Mouse (Mus musculus) forebrain, embryonic 16.5 days (tissue): ENCODE data around the gene Gprin1. TPM values are rescaled to one million over a fixed set of nuclear protein-coding genes. Genes with fewer than 3 reads are reported as not detected.

Experiments
- ATAC-seq: fragments of 200-750 bp; cut with Nextera tagmentation; 2 replicates; pipeline ENCODE4 v1.8.0; 2017; ENCODE audit warnings: mild to moderate bottlenecking, moderate library complexity
- H3K27ac ChIP-seq: fragments of 300-500 bp; sonication (generic); 2 replicates; pipeline ENCODE4 v1.5.1; 2014; ENCODE audit warnings: low read length, control low read depth
- H3K27me3 ChIP-seq: fragments of 300-500 bp; sonication (generic); replicated peaks from 2 replicates; pipeline ENCODE4 v1.6.1; 2014; ENCODE audit warnings: low read length; ENCODE audit not compliant: control insufficient read depth, insufficient read depth
- H3K36me3 ChIP-seq: fragments of 300-500 bp; sonication (generic); 2 replicates; pipeline ENCODE4 v1.6.1; 2014; ENCODE audit not compliant: control insufficient read depth, insufficient read depth
- H3K4me1 ChIP-seq: fragments of 300-500 bp; sonication (generic); replicated peaks from 2 replicates; pipeline ENCODE4 v1.6.1; 2014; ENCODE audit warnings: low read length; ENCODE audit not compliant: control insufficient read depth, insufficient read depth
- H3K4me2 ChIP-seq: fragments of 300-500 bp; sonication (generic); 2 replicates; pipeline ENCODE4 v1.6.1; 2014; ENCODE audit warnings: mild to moderate bottlenecking, low read length, control low read depth
- H3K4me3 ChIP-seq: fragments of 300-500 bp; sonication (generic); replicated peaks from 2 replicates; pipeline ENCODE4 v1.5.1; 2014; ENCODE audit warnings: mild to moderate bottlenecking, low read length, control low read depth
- H3K9ac ChIP-seq: fragments of 300-500 bp; sonication (generic); replicated peaks from 2 replicates; pipeline ENCODE4 v1.6.1; 2014; ENCODE audit warnings: low read depth, low read length, control low read depth
- H3K9me3 ChIP-seq: fragments of 300-500 bp; sonication (generic); 2 replicates; pipeline ENCODE4 v1.6.1; 2016; ENCODE audit warnings: low read length; ENCODE audit not compliant: control insufficient read depth
- WGBS: fragments of 180-500 bp; shearing (Covaris S2); extraction: QIAGEN DNeasy Blood & Tissue Kit; methylation state at CpG from one replicate; pipeline ENCODE4 v1.1.7; 2014; 5-methylcytosine and 5-hydroxymethylcytosine counted together
- polyA plus RNA-seq: library from polyadenylated mRNA; unstranded; fragments of >200 nt; fragmentation: Nextera tagmentation; extraction: Ambion mirVana; gene quantifications from 2 replicates; pipeline ENCODE4 v1.2.1, GENCODE M21; 2015

Gprin1 gene
- polyA plus RNA-seq = 6.2 and 7.1 TPM in 2 replicates

DNA sequence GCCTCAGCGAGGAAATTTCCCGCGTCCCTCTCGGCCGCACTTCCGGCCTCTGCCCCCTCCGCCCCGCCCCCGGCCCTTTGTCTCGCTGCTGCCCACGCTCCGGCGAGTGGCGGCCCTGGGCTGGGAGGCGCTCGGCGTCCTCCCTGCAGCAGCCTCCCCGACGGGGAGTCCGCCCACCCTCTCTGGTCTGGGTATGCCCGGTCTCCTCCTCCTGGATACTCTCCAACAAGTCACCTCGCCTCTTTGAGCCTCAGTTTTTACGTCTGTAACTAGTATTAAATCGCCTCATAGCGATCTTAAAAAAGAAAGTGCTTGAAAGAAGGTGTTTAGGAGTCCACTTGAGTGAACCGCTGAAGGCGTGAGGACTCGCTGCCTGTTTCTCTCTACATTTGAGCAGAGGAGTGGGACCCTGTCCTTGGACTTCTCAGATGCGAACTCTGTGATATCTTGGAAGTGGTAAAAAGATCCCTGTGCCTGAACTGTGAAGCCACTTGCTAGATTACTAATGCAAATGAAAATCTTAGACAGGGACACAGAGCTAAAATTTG, at the start of gene Gprin1:
Gene Gprin1 (minus strand): TSS at position 11 of the 548 bp plus-strand sequence.
- Histone ChIP-seq H3K4me1 (peaks cover 63% of the 10 kb centered on the region), H3K27me3 (no peaks in the 10 kb centered on the region), H3K9me3 (no peaks in the 10 kb centered on the region), H3K36me3 (peaks cover 1% of the 10 kb centered on the region; the same call in 1 of the 2 replicates), H3K4me2 (peak within 1 kb of the TSS; percentile 83), H3K9ac (peak within 1 kb of the TSS; percentile 83), H3K4me3 (peak within 1 kb of the TSS; percentile 72), H3K27ac (peak within 1 kb of the TSS; percentile 89)
- peak; percentile 57 for ATAC-seq
- 1% methylated on average over 29 of the region's 29 CpGs for WGBS

- H3K27me3 ChIP-seq = no peaks in the 10 kb centered on the region
These were observed 49.1 kb upstream of the Gprin1 start for GRCm38 (mm10) chr13:54798740-54799139.

GRCm38 (mm10) chr13:54797861-54798643, 48.4 kb upstream of the Gprin1 start:
- Histone ChIP-seq H3K4me2 (no peak overlapping the region), H3K4me1 (peaks cover 2% of the 10 kb centered on the region; the same call in 1 of the 2 replicates), H3K9ac (no peak overlapping the region), H3K4me3 (no peak overlapping the region), H3K27me3 (no peaks in the 10 kb centered on the region), H3K36me3 (no peaks in the 10 kb centered on the region), H3K27ac (no peak overlapping the region), H3K9me3 (no peaks in the 10 kb centered on the region)
- ATAC-seq = no peak
- WGBS = 80% methylated on average over 16 of the region's 16 CpGs

More at GRCm38 (mm10) chr13:54798740-54799139, 49.1 kb upstream of the Gprin1 start:
- no peak overlapping the region for H3K9ac ChIP-seq
- peaks cover 2% of the 10 kb centered on the region; the same call in 1 of the 2 replicates for H3K4me1 ChIP-seq
- no peak overlapping the region for H3K27ac ChIP-seq
- no peak overlapping the region for H3K4me2 ChIP-seq
- no peak overlapping the region for H3K4me3 ChIP-seq
- WGBS = 73% methylated on average over 10 of the region's 10 CpGs
- no peak for ATAC-seq
- H3K36me3 ChIP-seq = no peaks in the 10 kb centered on the region
- no peaks in the 10 kb centered on the region for H3K9me3 ChIP-seq

GRCm38 (mm10) chr13:54797356-54797755, 47.7 kb upstream of the Gprin1 start:
- no peak overlapping the region for H3K4me3 ChIP-seq
- H3K36me3 ChIP-seq = no peaks in the 10 kb centered on the region
- H3K27ac ChIP-seq = no peak overlapping the region
- no peak overlapping the region for H3K4me2 ChIP-seq
- 0 out of 2 replicates have a peak, but pooled peaks cover under 1% of the 10 kb centered on the region for H3K27me3 ChIP-seq
- H3K9ac ChIP-seq = no peak overlapping the region
- peaks cover 2% of the 10 kb centered on the region; the same call in 1 of the 2 replicates for H3K4me1 ChIP-seq
- WGBS = 40% methylated on average over 4 of the region's 4 CpGs
- ATAC-seq = no peak
- H3K9me3 ChIP-seq = no peaks in the 10 kb centered on the region

- peaks cover 8% of the 10 kb centered on the region; the same call in 1 of the 2 replicates for H3K27me3 ChIP-seq
- H3K4me2 ChIP-seq = no peak overlapping the region
- no peak overlapping the region for H3K9ac ChIP-seq
- no peak overlapping the region for H3K27ac ChIP-seq
- no peaks in the 10 kb centered on the region for H3K36me3 ChIP-seq
- WGBS = 44% methylated on average over 5 of the region's 5 CpGs
- no peak for ATAC-seq
- no peak overlapping the region for H3K4me3 ChIP-seq
- H3K4me1 ChIP-seq = peaks cover 7% of the 10 kb centered on the region; the same call in 1 of the 2 replicates
- H3K9me3 ChIP-seq = no peaks in the 10 kb centered on the region
These were observed 45.2 kb upstream of the Gprin1 start for GRCm38 (mm10) chr13:54794843-54795242.

DNA sequence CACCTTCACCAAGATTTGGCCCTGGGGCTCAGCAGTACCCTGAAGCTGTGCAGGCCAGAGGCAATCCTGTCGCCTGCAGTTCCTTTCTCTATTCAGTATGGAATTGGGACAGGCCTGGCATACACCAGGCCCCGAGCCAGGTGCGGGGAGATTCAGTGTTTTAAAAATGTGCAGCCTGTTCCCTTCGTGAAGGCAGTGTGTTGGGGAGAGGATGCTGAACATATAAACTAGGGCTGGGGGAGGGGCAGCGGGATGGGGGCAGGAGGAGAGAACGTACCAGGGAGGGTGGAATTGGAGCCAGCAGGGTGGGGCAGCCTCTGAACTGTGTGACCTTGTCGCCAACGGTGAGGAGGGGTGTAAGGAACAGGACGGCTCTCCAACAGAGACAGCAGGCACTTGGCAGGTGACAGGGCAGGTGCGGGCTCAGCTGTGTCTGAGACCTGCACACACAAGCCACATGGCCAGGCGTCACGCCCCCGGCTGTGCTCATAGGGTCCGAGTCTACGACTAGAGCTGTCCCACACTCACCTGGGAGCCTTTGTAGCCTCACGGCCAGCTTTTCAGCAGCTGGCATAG, 44.4 kb upstream of the Gprin1 start:
- Histone ChIP-seq H3K27ac (no peak overlapping the region), H3K4me3 (no peak overlapping the region), H3K4me2 (no peak overlapping the region), H3K4me1 (peaks cover 11% of the 10 kb centered on the region; the same call in 1 of the 2 replicates), H3K36me3 (no peaks in the 10 kb centered on the region), H3K9ac (no peak overlapping the region), H3K27me3 (peaks cover 8% of the 10 kb centered on the region; the same call in 1 of the 2 replicates), H3K9me3 (no peaks in the 10 kb centered on the region)
- no peak for ATAC-seq
- WGBS = 74% methylated on average over 16 of the region's 16 CpGs

DNA sequence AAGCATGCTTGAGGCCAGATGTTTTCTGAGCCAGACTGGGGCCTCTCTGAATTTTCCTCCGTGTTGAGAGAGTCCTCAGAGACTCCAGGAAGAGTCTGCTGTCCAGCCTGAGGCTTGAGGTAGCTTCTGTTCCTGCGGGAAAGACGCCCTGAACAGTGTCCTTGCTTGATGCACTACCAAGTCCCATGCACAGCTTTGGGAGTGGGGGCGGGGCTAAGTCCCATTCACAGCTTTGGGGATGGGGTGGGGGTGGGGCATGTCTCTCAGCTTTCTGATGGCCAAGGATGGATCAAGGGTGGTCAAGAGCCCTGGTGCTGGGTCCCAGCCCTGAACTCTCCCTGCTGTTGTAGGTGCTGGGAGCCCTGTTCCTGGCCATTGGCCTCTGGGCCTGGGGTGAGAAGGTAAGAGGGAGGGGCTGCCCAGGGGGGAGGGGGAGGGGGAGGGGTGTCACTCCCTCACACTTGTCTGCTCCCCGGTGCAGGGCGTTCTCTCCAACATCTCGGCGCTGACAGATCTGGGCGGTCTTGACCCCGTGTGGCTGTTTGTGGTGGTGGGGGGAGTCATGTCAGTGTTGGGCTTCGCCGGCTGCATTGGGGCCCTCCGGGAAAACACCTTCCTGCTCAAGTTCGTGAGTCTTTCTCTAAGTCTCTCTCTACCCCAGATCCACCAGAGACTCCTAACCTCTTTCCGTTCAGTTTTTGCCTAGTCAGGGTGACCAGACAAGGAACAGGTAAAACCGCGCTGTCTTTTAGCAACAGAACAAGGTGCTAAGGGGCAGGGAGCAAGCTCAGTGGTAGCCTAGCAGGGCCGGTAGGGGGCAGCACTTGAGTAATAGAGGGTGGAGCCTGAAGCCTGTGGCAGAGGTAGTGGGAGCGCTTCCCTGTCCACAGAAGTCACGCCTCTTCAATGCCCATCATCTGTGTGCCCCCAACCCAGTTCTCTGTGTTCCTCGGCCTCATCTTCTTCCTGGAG, 42.9 kb upstream of the Gprin1 start:
- Histone ChIP-seq H3K4me3 (no peak overlapping the region), H3K9me3 (no peaks in the 10 kb centered on the region), H3K9ac (no peak overlapping the region), H3K27ac (no peak overlapping the region), H3K4me2 (no peak overlapping the region), H3K4me1 (peaks cover 11% of the 10 kb centered on the region; the same call in 1 of the 2 replicates), H3K36me3 (no peaks in the 10 kb centered on the region), H3K27me3 (peaks cover 8% of the 10 kb centered on the region; the same call in 1 of the 2 replicates)
- WGBS = 23% methylated on average over 21 of the region's 21 CpGs
- ATAC-seq = no peak

DNA sequence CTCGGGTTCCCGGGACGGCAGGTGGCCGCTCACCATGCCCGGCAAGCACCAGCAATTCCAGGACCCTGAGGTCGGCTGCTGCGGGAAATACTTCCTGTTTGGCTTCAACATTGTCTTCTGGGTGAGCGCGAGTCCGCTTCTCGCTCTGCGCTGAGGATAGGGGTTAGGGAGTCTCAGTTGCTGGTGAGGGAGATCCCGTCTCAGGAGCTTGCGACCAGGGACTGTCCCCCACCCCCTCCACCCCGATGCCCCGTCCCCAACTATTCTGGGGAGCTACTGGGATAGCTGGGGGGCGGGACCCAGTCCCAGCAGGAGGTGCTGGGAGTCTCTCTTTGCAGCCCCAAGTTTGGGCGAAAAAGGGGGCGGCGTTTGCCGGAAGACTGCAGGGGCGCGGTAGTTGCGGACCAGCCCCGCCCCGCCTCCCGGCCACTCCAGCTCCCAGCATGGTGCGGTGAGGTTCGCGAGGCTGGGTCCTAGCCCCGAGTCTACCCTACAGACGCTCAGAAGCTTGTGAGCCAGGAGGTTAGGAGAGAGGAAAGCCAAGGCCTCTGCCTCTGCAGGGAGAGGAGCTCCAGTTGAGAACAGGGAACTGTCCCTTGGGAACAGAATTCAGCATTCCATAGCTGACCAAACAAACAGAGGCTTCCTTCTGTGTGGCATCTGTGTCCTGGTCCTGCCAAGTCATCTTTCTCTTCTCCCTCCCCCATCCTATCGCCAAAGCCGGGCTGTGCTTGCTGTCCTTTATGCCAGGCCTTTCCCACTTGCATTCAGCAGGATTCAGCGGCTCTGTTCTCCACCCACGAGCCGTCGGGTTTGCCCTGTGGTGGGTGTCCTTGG, 40.1 kb upstream of the Gprin1 start:
- Histone ChIP-seq H3K9ac (peak overlapping the region; percentile 64), H3K27me3 (peaks cover 8% of the 10 kb centered on the region; the same call in 1 of the 2 replicates), H3K36me3 (no peaks in the 10 kb centered on the region), H3K9me3 (no peaks in the 10 kb centered on the region), H3K4me2 (peak overlapping the region; percentile 99), H3K4me3 (peak overlapping the region; percentile 69), H3K27ac (no peak overlapping the region), H3K4me1 (peaks cover 11% of the 10 kb centered on the region; the same call in 1 of the 2 replicates)
- WGBS = 1% methylated on average over 38 of the region's 38 CpGs
- peak; percentile 41 for ATAC-seq
